Mouse (Mus musculus): ENCODE measurements at regions not wholly inside any gene's neighbourhood (a gene's known extent, or its start where the extent isn't known, plus 50 kb on each side); places are given as distances from the start of the nearest gene placed in this dataset.

GRCm38 (mm10) chr10:19531452-19531851 lies 60.3 kb upstream of the Ifngr1 start:
- ChIA-PET POLR2A (interaction anchor here (0.6 kb wide), 1 partner anchor 155 kb away, joined by 5 read pairs; no protein-coding TSS in a partner anchor), CTCF (interaction anchor here (0.8 to 2.1 kb wide), 3 partner anchors 10 to 70 kb away, joined by 3 to 4 read pairs (median 3); no protein-coding TSS in a partner anchor)
- no peak for TF ChIP-seq CTCF (IDR thresholded peaks at IDR 0.05)
- in situ Hi-C loops (cut with MboI; ENCODE audit: low pct_unique_long_range_greater_than_20kb): no loop called here
- DNase-seq (ENCODE audit: low read depth, low spot score) (no peak), ATAC-seq (no peak)
- no peaks in the 10 kb centered on the region for H3K27me3 ChIP-seq

- ATAC-seq: no peak
- in situ Hi-C loops (cut with MboI; ENCODE audit: low pct_unique_long_range_greater_than_20kb): no loop called here
- POLR2A ChIA-PET: no interaction called here
- CTCF ChIA-PET: no interaction called here
- DNase-seq (ENCODE audit: low read depth, low spot score): no peak
- TF ChIP-seq CTCF (IDR thresholded peaks at IDR 0.05): no peak
- H3K27me3 ChIP-seq: no peaks in the 10 kb centered on the region
Measured at GRCm38 (mm10) chr10:19532790-19533189, 59.0 kb upstream of the Ifngr1 start.

DNA sequence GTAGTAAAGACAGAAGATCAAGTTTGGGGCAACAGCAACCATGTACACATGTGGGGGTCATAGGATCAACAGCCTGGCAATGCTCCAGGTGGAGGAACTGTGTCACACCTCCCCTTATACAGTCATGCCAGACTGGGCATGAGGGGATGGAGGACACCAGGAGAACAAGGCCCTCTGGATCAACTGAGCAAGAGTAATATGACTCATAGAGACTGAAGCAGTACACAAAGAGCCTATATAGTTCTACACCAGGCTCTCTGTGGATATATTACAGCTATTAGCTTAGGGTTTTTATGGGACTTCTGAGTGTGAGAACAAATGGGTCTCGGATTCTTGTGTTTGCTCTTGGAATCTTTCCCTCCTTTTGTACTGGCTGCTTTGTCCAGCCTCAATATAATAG lies 57.9 kb upstream of the Ifngr1 start:
- DNase-seq (ENCODE audit: low read depth, low spot score): no peak
- CTCF ChIA-PET: no interaction called here
- H3K27me3 ChIP-seq: no peaks in the 10 kb centered on the region
- TF ChIP-seq CTCF (IDR thresholded peaks at IDR 0.05): no peak
- POLR2A ChIA-PET: no interaction called here
- ATAC-seq: no peak
- in situ Hi-C loops (cut with MboI; ENCODE audit: low pct_unique_long_range_greater_than_20kb): no loop called here
